Mouse (Mus musculus): Measurements from ENCODE around the gene Celf6.

- TF ChIP-seq CTCF (IDR thresholded peaks at IDR 0.05; ENCODE audit: low read depth) (no peak), EP300 (IDR thresholded peaks at IDR 0.05; ENCODE audit: low read depth) (no peak)
These were observed 63.6 kb downstream of the Celf6 start for GRCm38 (mm10) chr9:59641320-59641719.

Measured in liver, embryonic 14.5 days (tissue).